Mouse (Mus musculus): ENCODE results near the gene Lck.
"Not testable (repeated sequence)": the region's sequence is repeated elsewhere in the genome, so short reads cannot be mapped to it uniquely, and the experiment has no call there.

DNA sequence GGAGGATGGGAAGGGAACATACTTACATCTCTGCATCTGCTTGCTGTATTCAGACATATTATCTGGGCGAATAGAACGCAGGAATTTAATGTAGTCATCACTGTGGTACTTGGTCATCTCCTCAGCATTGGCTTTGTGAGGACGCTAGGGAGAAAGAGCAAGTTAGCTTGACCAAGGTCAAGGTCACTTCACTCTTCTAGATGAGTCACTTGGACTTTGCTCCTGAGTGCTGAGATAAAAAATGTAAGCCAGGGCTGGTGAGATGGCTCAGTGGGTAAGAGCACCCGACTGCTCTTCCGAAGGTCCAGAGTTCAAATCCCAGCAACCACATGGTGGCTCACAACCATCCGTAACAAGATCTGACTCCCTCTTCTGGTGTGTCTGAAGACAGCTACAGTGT, 44.5 kb downstream of the Lck start:
- TF ChIP-seq CTCF, EP300 (IDR thresholded peaks at IDR 0.05; ENCODE audit: low read depth): not testable (repeated sequence)

Measured in liver, embryonic 14.5 days (tissue).